Mouse (Mus musculus) activated CD4-positive, CD25-positive, alpha-beta regulatory T cell, adult 4 months (primary cell): ENCODE results near the gene Zfp182. TPM values are rescaled to one million over a fixed set of nuclear protein-coding genes. Genes with fewer than 3 reads are reported as not detected.

Experiments used
- ATAC-seq: one replicate; pipeline ENCODE4 v1.8.0; 2017
- polyA plus RNA-seq, 2 experiments: library from polyadenylated mRNA; unstranded; fragments of 100-300 nt; shearing (Covaris generic); gene quantifications; one replicate each; pipeline ENCODE4 v1.2.1; 2017

Gene Zfp182
- 10 to 100 TPM; 16.0 to 19.5 TPM for polyA plus RNA-seq

GRCm38 (mm10) chrX:21061866-21062543 is at the start of gene Zfp182:
Gene Zfp182 (minus strand): TSS chrX:21062316.
- peak; percentile 95 for ATAC-seq

GRCm38 (mm10) chrX:21089867-21090239 is 27.7 kb upstream of the Zfp182 start:
- no peak for ATAC-seq

- ATAC-seq: peak; percentile 77
These were observed 27.1 kb upstream of the Zfp182 start, which contains the start of gene Zfp300 for GRCm38 (mm10) chrX:21088983-21089866. Gene Zfp300 (minus strand): TSS chrX:21089527.

GRCm38 (mm10) chrX:21088645-21088982 is 26.5 kb upstream of the Zfp182 start:
- ATAC-seq: no peak

GRCm38 (mm10) chrX:21068106-21068505 is 6.0 kb upstream of the Zfp182 start, which contains the start of gene Spaca5:
Gene Spaca5 (plus strand): TSS chrX:21068406.
- no peak for ATAC-seq

GRCm38 (mm10) chrX:21062544-21062890 is 401 bp upstream of the Zfp182 start:
- no peak for ATAC-seq

- no peak for ATAC-seq
These were observed 656 bp downstream of the Zfp182 start for GRCm38 (mm10) chrX:21061460-21061859.

- no peak for ATAC-seq
These were observed 81.2 kb downstream of the Zfp182 start for GRCm38 (mm10) chrX:20980901-20981300.

Other genes with a start within 250 kb of the Zfp182 start
- gene Timp1, start 192.2 kb downstream of the Zfp182 start, polyA plus RNA-seq: not detected
- not detected for gene Syn1, start 141.3 kb downstream of the Zfp182 start, polyA plus RNA-seq
- 1 to 10 TPM; 2.4 to 5.2 TPM for gene Cfp, start 130.8 kb downstream of the Zfp182 start, polyA plus RNA-seq
- 1 to 10 TPM; 3.9 to 4.1 TPM for gene Elk1, start 111.7 kb downstream of the Zfp182 start, polyA plus RNA-seq
- gene Uxt, start 100.3 kb downstream of the Zfp182 start, polyA plus RNA-seq: 10 to 100 TPM; 40.8 to 49.3 TPM
- gene Spaca5, start 6.1 kb upstream of the Zfp182 start, polyA plus RNA-seq: not detected
- gene Zfp300, start 27.2 kb upstream of the Zfp182 start, polyA plus RNA-seq: 1 to 10 TPM; 2.4 to 3.3 TPM
- not detected for gene Ssxa1, start 53.5 kb upstream of the Zfp182 start, polyA plus RNA-seq
- gene Gm21876, start 113.3 kb upstream of the Zfp182 start, polyA plus RNA-seq: not detected